ENCODE assay signal across 9 mouse cellular contexts in the genomic region with DNA sequence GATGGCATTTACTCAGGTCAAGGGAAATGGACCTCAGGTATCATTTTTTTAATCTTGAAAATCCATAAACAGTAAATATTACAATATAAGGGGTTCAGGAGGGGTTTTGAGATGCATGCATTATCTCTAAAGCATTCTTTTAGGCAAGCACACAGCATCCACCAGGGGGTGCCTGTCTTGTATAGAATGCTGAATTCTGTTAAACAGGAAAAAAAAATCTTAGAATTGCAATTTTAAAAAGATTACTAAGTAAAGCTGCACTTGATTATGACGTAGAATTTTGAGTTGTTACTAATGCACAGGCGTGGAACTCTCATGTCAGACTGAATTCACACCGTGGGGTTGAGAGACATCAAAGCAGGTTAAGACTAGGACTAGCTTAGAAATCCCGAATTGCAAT.
DNase-seq lines count a peak whose midpoint lies in the region; ATAC-seq and TF ChIP-seq lines count a peak whose summit lies in the region.
"Had no signal": no experiment of that assay in that cellular context is flagged by ENCODE, and none has a peak within 500 bp of the region (broad histone marks: within the 10 kb centered on the region; RNA-seq: fewer than 3 reads in every experiment).

No protein-coding gene starts in this region.

- H3K4me3 ChIP-seq in cortical plate, adult 2 months (ENCODE audit: insufficient read depth, low read length), result no peak overlapping the region
- H3K4me3 ChIP-seq in left cerebral cortex, adult 2 months, result no peak overlapping the region
- H3K4me3 ChIP-seq: heart, embryonic 15.5 days had no signal

- DNase-seq in embryo, embryonic 10 days (ENCODE audit: low spot score), result peak; percentile 11
- DNase-seq in embryo, embryonic 9.5 days (ENCODE audit: extremely low spot score), result no peak
- peak; percentile 10 for DNase-seq in 3134 (ENCODE audit: extremely low read depth, insufficient read length, low spot score)
- peak; percentile 24 to 26 for DNase-seq in left cerebral cortex, adult 2 months (ENCODE audit: extremely low spot score in 1 of 2, low spot score in 2 of 2)
- DNase-seq in spleen, adult 12 weeks (ENCODE audit: low spot score), result no peak
- no peak for DNase-seq in urinary bladder, postnatal 10 days (ENCODE audit: low spot score)

- intact Hi-C loops in left cerebral cortex, adult 2 months (cut with DNase I), result no loop called here

- peak; percentile 10; the same call in 1 of the 2 replicates for TF ChIP-seq CTCF in cortical plate, adult 2 months (IDR thresholded peaks at IDR 0.05; ENCODE audit: extremely low read depth, insufficient read depth, low read length)
- TF ChIP-seq CTCF in left cerebral cortex, adult 2 months (IDR thresholded peaks at IDR 0.05), result peak; percentile 70

- H3K27ac ChIP-seq in cortical plate, adult 2 months (ENCODE audit: insufficient read depth, low read length), result no peak overlapping the region
- no peak overlapping the region for H3K27ac ChIP-seq in left cerebral cortex, adult 2 months
- H3K27ac ChIP-seq: heart, embryonic 15.5 days had no signal

- H3K4me1 ChIP-seq in cortical plate, adult 2 months (ENCODE audit: control insufficient read depth, insufficient read depth, low read length), result no peaks in the 10 kb centered on the region
- H3K4me1 ChIP-seq: heart, embryonic 15.5 days had no signal

- ATAC-seq in erythroblast, adult 5-6 weeks (replicated peaks; ENCODE audit: low FRiP score, poor library complexity, severe bottlenecking), result no peak

- TF ChIP-seq POLR2A in cortical plate, adult 2 months (IDR thresholded peaks at IDR 0.05; ENCODE audit: extremely low read depth, insufficient read depth, low read length), result no peak

Comparison
In these comparisons a context has a peak if more than half of its experiments do, and no peak if none do; other contexts are left out.
1. DNase-seq: peak in embryo, embryonic 10 days (single experiment), 3134 (single experiment) and left cerebral cortex, adult 2 months (2 of 2); none in embryo, embryonic 9.5 days (single experiment), spleen, adult 12 weeks (single experiment) and urinary bladder, postnatal 10 days (single experiment).